Mouse (Mus musculus): ENCODE results near the gene Asic2.
"Not testable (repeated sequence)": the region's sequence is repeated elsewhere in the genome, so short reads cannot be mapped to it uniquely, and the experiment has no call there.

The Asic2 gene

GRCm38 (mm10) chr11:81402263-81402662 is 566.0 kb downstream of the Asic2 start:
- no peak for DNase-seq

GRCm38 (mm10) chr11:81392855-81393254 is 575.4 kb downstream of the Asic2 start:
- no peak for DNase-seq

GRCm38 (mm10) chr11:81386185-81386584 is 582.1 kb downstream of the Asic2 start:
- DNase-seq = no peak

- no peak for DNase-seq
Measured at GRCm38 (mm10) chr11:81385547-81385946, 582.7 kb downstream of the Asic2 start.

- DNase-seq = peak; percentile 54
Measured at GRCm38 (mm10) chr11:81374841-81375240, 593.4 kb downstream of the Asic2 start.

GRCm38 (mm10) chr11:81374003-81374710 is 594.1 kb downstream of the Asic2 start:
- no peak for DNase-seq

- DNase-seq = no peak
Measured at GRCm38 (mm10) chr11:81371545-81371944, 596.7 kb downstream of the Asic2 start.

GRCm38 (mm10) chr11:81370426-81370810 is 597.8 kb downstream of the Asic2 start:
- no peak for DNase-seq

- DNase-seq = no peak
Measured at GRCm38 (mm10) chr11:81369497-81370425, 598.5 kb downstream of the Asic2 start.

GRCm38 (mm10) chr11:81364442-81364841 is 603.8 kb downstream of the Asic2 start:
- no peak for DNase-seq

GRCm38 (mm10) chr11:81362461-81362860 is 605.8 kb downstream of the Asic2 start:
- no peak for DNase-seq

- DNase-seq = no peak
Measured at GRCm38 (mm10) chr11:81361040-81361439, 607.2 kb downstream of the Asic2 start.

GRCm38 (mm10) chr11:81350498-81350897 is 617.8 kb downstream of the Asic2 start:
- not testable (repeated sequence) for DNase-seq

GRCm38 (mm10) chr11:81331977-81332376 is 636.3 kb downstream of the Asic2 start:
- DNase-seq = no peak

GRCm38 (mm10) chr11:81330982-81331381 is 637.3 kb downstream of the Asic2 start:
- DNase-seq = no peak

- DNase-seq = no peak
Measured at GRCm38 (mm10) chr11:81328088-81328487, 640.2 kb downstream of the Asic2 start.

- DNase-seq = no peak
Measured at GRCm38 (mm10) chr11:81323146-81323545, 645.1 kb downstream of the Asic2 start.

GRCm38 (mm10) chr11:81322466-81322865 is 645.8 kb downstream of the Asic2 start:
- DNase-seq = no peak

GRCm38 (mm10) chr11:81290041-81290440 is 678.2 kb downstream of the Asic2 start:
- no peak for DNase-seq

- no peak for DNase-seq
Measured at GRCm38 (mm10) chr11:81283185-81283584, 685.1 kb downstream of the Asic2 start.

- no peak for DNase-seq
Measured at GRCm38 (mm10) chr11:81280070-81280469, 688.2 kb downstream of the Asic2 start.

- DNase-seq = no peak
Measured at GRCm38 (mm10) chr11:81277406-81277805, 690.9 kb downstream of the Asic2 start.

- DNase-seq = no peak
Measured at GRCm38 (mm10) chr11:81272677-81273418, 695.4 kb downstream of the Asic2 start.

Data from right cerebral cortex, postnatal 4 days (tissue).